Mouse (Mus musculus): Measurements from ENCODE around the gene Ubtd1. TPM values are rescaled to one million over a fixed set of nuclear protein-coding genes. Genes with fewer than 3 reads are reported as not detected.

The Ubtd1 gene
- 8.6 and 9.2 TPM in 2 replicates for polyA plus RNA-seq (2014; fragmentation: Nextera tagmentation; extraction: Ambion mirVana)

GRCm38 (mm10) chr19:41981595-41981927 is at the start of gene Ubtd1:
Gene Ubtd1 (plus strand): TSS chr19:41981763.
- no peak for DNase-seq (ENCODE audit: low spot score)
- no peaks in the 10 kb centered on the region for H3K9me3 ChIP-seq (ENCODE audit: control insufficient read depth, low read length)
- peaks cover 8% of the 10 kb centered on the region for H3K4me1 ChIP-seq (replicated peaks; ENCODE audit: control insufficient read depth, insufficient read depth, low read length)
- ATAC-seq (ENCODE audit: low FRiP score), result no peak
- peak within 1 kb of the TSS; percentile 100 for H3K4me2 ChIP-seq (replicated peaks)
- H3K9ac ChIP-seq, result peak within 1 kb of the TSS; percentile 75
- 0% methylated on average over 28 of the region's 33 CpGs for WGBS
- H3K27ac ChIP-seq, result peak within 1 kb of the TSS; percentile 84
- peaks cover 9% of the 10 kb centered on the region for H3K27me3 ChIP-seq (ENCODE audit: control insufficient read depth, insufficient read depth, low read length)
- H3K36me3 ChIP-seq (replicated peaks; ENCODE audit: control insufficient read depth, insufficient read depth), result no peaks in the 10 kb centered on the region
- peak within 1 kb of the TSS; percentile 79 for H3K4me3 ChIP-seq (replicated peaks; ENCODE audit: low read length)

GRCm38 (mm10) chr19:41932686-41933085 is 48.9 kb upstream of the Ubtd1 start:
- peak overlapping the region; percentile 95 for H3K4me2 ChIP-seq (replicated peaks)
- ATAC-seq (ENCODE audit: low FRiP score) (peak; percentile 11), DNase-seq (ENCODE audit: low spot score) (no peak)
- no peaks in the 10 kb centered on the region for H3K27me3 ChIP-seq (ENCODE audit: control insufficient read depth, insufficient read depth, low read length)
- H3K9me3 ChIP-seq (ENCODE audit: control insufficient read depth, low read length), result no peaks in the 10 kb centered on the region
- peaks cover 37% of the 10 kb centered on the region for H3K36me3 ChIP-seq (replicated peaks; ENCODE audit: control insufficient read depth, insufficient read depth)
- H3K4me1 ChIP-seq (replicated peaks; ENCODE audit: control insufficient read depth, insufficient read depth, low read length), result peaks cover 21% of the 10 kb centered on the region
- peak overlapping the region; percentile 77 for H3K27ac ChIP-seq
- H3K9ac ChIP-seq, result peak overlapping the region; percentile 76
- peak overlapping the region; percentile 85 for H3K4me3 ChIP-seq (replicated peaks; ENCODE audit: low read length)
- WGBS, result under 1% methylated on average over 28 of the region's 28 CpGs

GRCm38 (mm10) chr19:41933179-41934086 is 48.1 kb upstream of the Ubtd1 start, which contains the start of the genes Exosc1 and Zdhhc16:
Gene Exosc1 (minus strand): TSS chr19:41933423.
Gene Zdhhc16 (plus strand): TSS chr19:41933480.
- no peaks in the 10 kb centered on the region for H3K9me3 ChIP-seq (ENCODE audit: control insufficient read depth, low read length)
- under 1% methylated on average over 47 of the region's 47 CpGs for WGBS
- H3K9ac ChIP-seq, result peak within 1 kb of the TSS; percentile 85
- H3K4me3 ChIP-seq (replicated peaks; ENCODE audit: low read length), result peak within 1 kb of the TSS; percentile 85
- no peaks in the 10 kb centered on the region for H3K27me3 ChIP-seq (ENCODE audit: control insufficient read depth, insufficient read depth, low read length)
- peak within 1 kb of the TSS; percentile 95 for H3K4me2 ChIP-seq (replicated peaks)
- H3K36me3 ChIP-seq (replicated peaks; ENCODE audit: control insufficient read depth, insufficient read depth), result peaks cover 38% of the 10 kb centered on the region
- DNase-seq (ENCODE audit: low spot score), result peak; percentile 98
- peak; percentile 100 for ATAC-seq (ENCODE audit: low FRiP score)
- H3K27ac ChIP-seq, result peak within 1 kb of the TSS; percentile 77
- peaks cover 21% of the 10 kb centered on the region for H3K4me1 ChIP-seq (replicated peaks; ENCODE audit: control insufficient read depth, insufficient read depth, low read length)

- ATAC-seq (ENCODE audit: low FRiP score), result no peak
- peak overlapping the region; percentile 85 for H3K9ac ChIP-seq
- peaks cover 21% of the 10 kb centered on the region for H3K4me1 ChIP-seq (replicated peaks; ENCODE audit: control insufficient read depth, insufficient read depth, low read length)
- H3K4me3 ChIP-seq (replicated peaks; ENCODE audit: low read length), result peak overlapping the region; percentile 85
- H3K4me2 ChIP-seq (replicated peaks), result peak overlapping the region; percentile 76
- DNase-seq (ENCODE audit: low spot score), result no peak
- no peaks in the 10 kb centered on the region for H3K27me3 ChIP-seq (ENCODE audit: control insufficient read depth, insufficient read depth, low read length)
- no peak overlapping the region for H3K27ac ChIP-seq
- H3K9me3 ChIP-seq (ENCODE audit: control insufficient read depth, low read length), result no peaks in the 10 kb centered on the region
- whole genome bisulfite sequencing, result 33% methylated on average over 6 of the region's 6 CpGs
- peaks cover 38% of the 10 kb centered on the region for H3K36me3 ChIP-seq (replicated peaks; ENCODE audit: control insufficient read depth, insufficient read depth)
These were observed 47.4 kb upstream of the Ubtd1 start for GRCm38 (mm10) chr19:41934124-41934523.

GRCm38 (mm10) chr19:41935921-41936320 is 45.6 kb upstream of the Ubtd1 start:
- H3K4me3 ChIP-seq (replicated peaks; ENCODE audit: low read length), result no peak overlapping the region
- no peaks in the 10 kb centered on the region for H3K9me3 ChIP-seq (ENCODE audit: control insufficient read depth, low read length)
- 96% methylated on average over 1 of the region's 1 CpGs for WGBS
- H3K27me3 ChIP-seq (ENCODE audit: control insufficient read depth, insufficient read depth, low read length), result no peaks in the 10 kb centered on the region
- H3K36me3 ChIP-seq (replicated peaks; ENCODE audit: control insufficient read depth, insufficient read depth), result peaks cover 41% of the 10 kb centered on the region
- no peak overlapping the region for H3K4me2 ChIP-seq (replicated peaks)
- H3K4me1 ChIP-seq (replicated peaks; ENCODE audit: control insufficient read depth, insufficient read depth, low read length), result peaks cover 21% of the 10 kb centered on the region
- no peak overlapping the region for H3K9ac ChIP-seq
- no peak overlapping the region for H3K27ac ChIP-seq
- DNase-seq (ENCODE audit: low spot score) (no peak), ATAC-seq (ENCODE audit: low FRiP score) (no peak)

GRCm38 (mm10) chr19:41938539-41938938 is 43.0 kb upstream of the Ubtd1 start:
- 94% methylated on average over 5 of the region's 5 CpGs for WGBS
- no peak for DNase-seq (ENCODE audit: low spot score)
- ATAC-seq (ENCODE audit: low FRiP score), result no peak
- H3K4me3 ChIP-seq (replicated peaks; ENCODE audit: low read length), result no peak overlapping the region
- no peaks in the 10 kb centered on the region for H3K27me3 ChIP-seq (ENCODE audit: control insufficient read depth, insufficient read depth, low read length)
- peaks cover 11% of the 10 kb centered on the region for H3K4me1 ChIP-seq (replicated peaks; ENCODE audit: control insufficient read depth, insufficient read depth, low read length)
- H3K9me3 ChIP-seq (ENCODE audit: control insufficient read depth, low read length), result no peaks in the 10 kb centered on the region
- H3K9ac ChIP-seq, result no peak overlapping the region
- H3K4me2 ChIP-seq (replicated peaks), result no peak overlapping the region
- peaks cover 64% of the 10 kb centered on the region for H3K36me3 ChIP-seq (replicated peaks; ENCODE audit: control insufficient read depth, insufficient read depth)
- no peak overlapping the region for H3K27ac ChIP-seq

- ATAC-seq (ENCODE audit: low FRiP score), result no peak
- Histone ChIP-seq H3K27me3 (ENCODE audit: control insufficient read depth, insufficient read depth, low read length) (no peaks in the 10 kb centered on the region), H3K4me2 (replicated peaks) (no peak overlapping the region), H3K27ac (no peak overlapping the region), H3K9ac (no peak overlapping the region), H3K36me3 (replicated peaks; ENCODE audit: control insufficient read depth, insufficient read depth) (peaks cover 99% of the 10 kb centered on the region), H3K9me3 (ENCODE audit: control insufficient read depth, low read length) (peaks cover 3% of the 10 kb centered on the region; the same call in 1 of the 2 replicates), H3K4me1 (replicated peaks; ENCODE audit: control insufficient read depth, insufficient read depth, low read length) (no peaks in the 10 kb centered on the region), H3K4me3 (replicated peaks; ENCODE audit: low read length) (no peak overlapping the region)
- no peak for DNase-seq (ENCODE audit: low spot score)
- WGBS, result 92% methylated on average over 7 of the region's 7 CpGs
These were observed 37.7 kb upstream of the Ubtd1 start for GRCm38 (mm10) chr19:41943841-41944240.

- WGBS, result 85% methylated on average over 4 of the region's 4 CpGs
- Histone ChIP-seq H3K4me3 (replicated peaks; ENCODE audit: low read length) (no peak overlapping the region), H3K4me2 (replicated peaks) (no peak overlapping the region), H3K36me3 (replicated peaks; ENCODE audit: control insufficient read depth, insufficient read depth) (peaks cover 99% of the 10 kb centered on the region), H3K9ac (no peak overlapping the region), H3K9me3 (ENCODE audit: control insufficient read depth, low read length) (no peaks in the 10 kb centered on the region), H3K27ac (no peak overlapping the region), H3K27me3 (ENCODE audit: control insufficient read depth, insufficient read depth, low read length) (no peaks in the 10 kb centered on the region), H3K4me1 (replicated peaks; ENCODE audit: control insufficient read depth, insufficient read depth, low read length) (no peaks in the 10 kb centered on the region)
- no peak for DNase-seq (ENCODE audit: low spot score)
- no peak for ATAC-seq (ENCODE audit: low FRiP score)
These were observed 29.3 kb upstream of the Ubtd1 start for GRCm38 (mm10) chr19:41952287-41952686.

GRCm38 (mm10) chr19:41953574-41953973 is 28.0 kb upstream of the Ubtd1 start:
- Histone ChIP-seq H3K4me2 (replicated peaks) (no peak overlapping the region), H3K4me1 (replicated peaks; ENCODE audit: control insufficient read depth, insufficient read depth, low read length) (no peaks in the 10 kb centered on the region), H3K36me3 (replicated peaks; ENCODE audit: control insufficient read depth, insufficient read depth) (peaks cover 99% of the 10 kb centered on the region), H3K27ac (no peak overlapping the region), H3K9ac (no peak overlapping the region), H3K9me3 (ENCODE audit: control insufficient read depth, low read length) (no peaks in the 10 kb centered on the region), H3K4me3 (replicated peaks; ENCODE audit: low read length) (no peak overlapping the region), H3K27me3 (ENCODE audit: control insufficient read depth, insufficient read depth, low read length) (no peaks in the 10 kb centered on the region)
- no peak for DNase-seq (ENCODE audit: low spot score)
- WGBS, result 93% methylated on average over 3 of the region's 3 CpGs
- no peak for ATAC-seq (ENCODE audit: low FRiP score)
